Mouse (Mus musculus) ES-Bruce4 (cell line): ENCODE data around the gene Klc1. TPM values are rescaled to one million over a fixed set of nuclear protein-coding genes. Genes with fewer than 3 reads are reported as not detected.

Experiments
- H3K27ac ChIP-seq: 2 replicates; pipeline ENCODE4 v1.5.1; 2012; ENCODE audit warnings: low read length, inconsistent platforms; ENCODE audit not compliant: insufficient read depth
- H3K27me3 ChIP-seq: 2 replicates; pipeline ENCODE4 v1.6.1; 2012; ENCODE audit warnings: mild to moderate bottlenecking, low read length, inconsistent platforms; ENCODE audit not compliant: control insufficient read depth, poor library complexity, insufficient read depth, severe bottlenecking
- H3K36me3 ChIP-seq: 2 replicates; pipeline ENCODE4 v1.6.1; 2012; ENCODE audit warnings: inconsistent platforms, mild to moderate bottlenecking, low read length, moderate library complexity; ENCODE audit not compliant: control insufficient read depth, poor library complexity, insufficient read depth, severe bottlenecking
- H3K4me1 ChIP-seq: one replicate; pipeline ENCODE4 v1.8.1; 2011; ENCODE audit warnings: low read length; ENCODE audit not compliant: control insufficient read depth, insufficient read depth
- H3K4me3 ChIP-seq: 2 replicates; pipeline ENCODE4 v1.5.1; 2011; ENCODE audit warnings: low read depth, mild to moderate bottlenecking, low read length
- H3K9ac ChIP-seq: 2 replicates; pipeline ENCODE4 v1.6.1; 2012; ENCODE audit warnings: low read depth, mild to moderate bottlenecking, inconsistent platforms; ENCODE audit not compliant: poor library complexity, severe bottlenecking
- H3K9me3 ChIP-seq: replicated peaks from 2 replicates; pipeline ENCODE4 v1.6.1; 2012; ENCODE audit warnings: mild to moderate bottlenecking, low read length, inconsistent platforms; ENCODE audit not compliant: control insufficient read depth, poor library complexity, insufficient read depth, severe bottlenecking
- CTCF ChIP-seq: IDR thresholded peaks from one replicate; pipeline ENCODE4 v1.8.1; 2011; ENCODE audit warnings: low read depth, low read length
- EP300 ChIP-seq: IDR thresholded peaks from 2 replicates; pipeline ENCODE4 v1.6.1; 2011; ENCODE audit warnings: low read depth, low read length; ENCODE audit not compliant: insufficient read depth
- POLR2A ChIP-seq: IDR thresholded peaks from one replicate; pipeline ENCODE4 v1.8.1; 2011; ENCODE audit warnings: low read length; ENCODE audit not compliant: insufficient read depth
- polyA plus RNA-seq: library from polyadenylated mRNA; stranded (reverse); fragments of >200 nt; gene quantifications from 2 replicates; pipeline ENCODE4 v1.2.4, GENCODE M21; 2011; ENCODE audit warnings: low read depth; ENCODE audit not compliant: missing spikeins, insufficient read depth, insufficient read length

The Klc1 gene
- polyA plus RNA-seq, 1 experiment = 92.2 TPM

DNA sequence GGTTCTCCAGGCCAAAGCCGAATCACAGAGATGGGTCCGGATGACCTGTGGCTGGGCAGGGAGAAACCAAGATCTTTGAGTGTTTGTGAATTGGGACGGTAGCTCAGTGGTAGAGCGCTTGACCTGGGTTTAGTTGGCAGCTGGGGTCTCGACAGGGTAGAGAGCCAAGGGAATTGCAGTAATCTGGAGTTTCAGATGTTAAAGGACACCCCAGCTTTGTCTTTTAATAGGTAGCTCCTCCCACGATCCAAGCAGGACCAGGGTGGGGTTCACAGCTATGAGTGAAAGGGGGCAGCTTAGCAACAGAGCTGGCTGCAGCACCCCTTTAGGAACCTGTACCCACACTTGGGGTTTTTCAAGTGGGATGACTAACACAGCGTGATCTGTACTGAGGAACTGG is 11.2 kb upstream of the Klc1 start:
- no peak overlapping the region for H3K27ac ChIP-seq
- no peaks in the 10 kb centered on the region for H3K9me3 ChIP-seq
- H3K27me3 ChIP-seq = no peaks in the 10 kb centered on the region
- H3K4me3 ChIP-seq = no peak overlapping the region
- no peaks in the 10 kb centered on the region for H3K4me1 ChIP-seq
- TF ChIP-seq CTCF (no peak), POLR2A (no peak), EP300 (no peak)
- no peaks in the 10 kb centered on the region for H3K36me3 ChIP-seq
- H3K9ac ChIP-seq = no peak overlapping the region

DNA sequence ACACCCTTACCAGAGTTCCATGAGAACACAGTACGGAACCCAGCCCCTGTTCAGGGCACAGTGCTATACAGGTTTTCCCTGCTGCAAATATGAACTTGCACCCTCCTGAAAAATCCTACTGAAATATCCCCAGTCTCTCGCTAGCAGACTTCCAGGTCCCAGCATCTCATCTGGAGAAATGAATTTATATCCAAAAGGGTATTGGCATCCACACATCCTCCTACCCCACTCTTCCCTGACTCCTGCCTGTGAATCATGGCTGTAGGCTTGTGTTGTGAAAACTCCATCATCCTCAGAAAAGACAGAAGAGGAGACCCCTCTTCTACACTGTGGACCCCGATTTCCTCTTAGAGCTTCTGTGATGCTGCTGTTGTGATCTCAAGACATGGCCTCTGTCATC is 7.9 kb upstream of the Klc1 start:
- H3K27ac ChIP-seq = no peak overlapping the region
- H3K9ac ChIP-seq = no peak overlapping the region
- no peaks in the 10 kb centered on the region for H3K9me3 ChIP-seq
- H3K36me3 ChIP-seq = no peaks in the 10 kb centered on the region
- H3K4me1 ChIP-seq = no peaks in the 10 kb centered on the region
- no peaks in the 10 kb centered on the region for H3K27me3 ChIP-seq
- TF ChIP-seq CTCF (no peak), POLR2A (no peak), EP300 (no peak)
- H3K4me3 ChIP-seq = no peak overlapping the region

DNA sequence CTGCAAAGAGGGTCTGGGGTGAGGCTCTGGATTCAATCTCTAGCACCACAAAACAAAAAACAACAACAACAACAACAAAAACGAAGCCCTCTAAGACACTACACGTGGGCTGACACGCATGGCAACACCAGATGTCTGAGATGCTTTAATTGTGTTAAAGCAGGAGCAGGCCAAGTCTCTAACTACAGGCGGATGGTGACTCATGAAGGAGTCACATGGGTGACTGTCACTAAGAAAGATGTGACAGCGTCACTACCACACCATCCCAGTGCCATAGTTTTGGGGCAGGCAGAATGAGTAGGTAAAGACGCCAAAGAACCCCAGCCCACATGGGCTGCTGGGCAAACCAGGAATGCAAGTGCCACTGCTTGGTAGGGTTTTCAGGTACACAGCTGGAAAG is 6.2 kb upstream of the Klc1 start:
- no peak overlapping the region for H3K4me3 ChIP-seq
- H3K27ac ChIP-seq = no peak overlapping the region
- no peaks in the 10 kb centered on the region for H3K27me3 ChIP-seq
- TF ChIP-seq CTCF = no peak
- no peak for TF ChIP-seq EP300
- no peak for TF ChIP-seq POLR2A
- no peaks in the 10 kb centered on the region for H3K36me3 ChIP-seq
- no peaks in the 10 kb centered on the region for H3K4me1 ChIP-seq
- H3K9ac ChIP-seq = no peak overlapping the region
- H3K9me3 ChIP-seq = no peaks in the 10 kb centered on the region

DNA sequence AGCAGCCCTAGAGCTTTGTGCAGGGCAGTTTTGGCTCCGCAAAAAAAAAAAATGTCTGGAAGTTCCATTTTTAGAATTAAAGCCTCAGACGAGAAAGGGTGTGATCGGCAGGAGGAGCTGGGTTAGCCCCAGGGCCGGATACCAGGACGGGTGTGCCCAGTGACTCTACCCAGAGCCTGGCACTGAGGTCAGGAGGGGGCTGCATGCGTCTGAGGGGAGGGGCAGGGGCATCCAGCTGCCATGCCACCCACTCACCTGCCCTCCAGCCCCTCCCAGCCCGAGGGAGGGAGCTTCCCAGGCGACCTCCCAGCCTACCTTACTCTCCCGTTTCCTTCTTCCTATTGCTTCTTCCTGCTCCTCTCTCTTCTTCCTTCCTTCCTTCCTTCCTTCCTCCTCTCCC is 5.3 kb upstream of the Klc1 start:
- Histone ChIP-seq H3K9me3 (no peaks in the 10 kb centered on the region), H3K36me3 (no peaks in the 10 kb centered on the region), H3K27ac (no peak overlapping the region), H3K27me3 (no peaks in the 10 kb centered on the region), H3K9ac (no peak overlapping the region), H3K4me1 (peaks cover 2% of the 10 kb centered on the region), H3K4me3 (no peak overlapping the region)
- TF ChIP-seq POLR2A (no peak), CTCF (no peak), EP300 (no peak)

DNA sequence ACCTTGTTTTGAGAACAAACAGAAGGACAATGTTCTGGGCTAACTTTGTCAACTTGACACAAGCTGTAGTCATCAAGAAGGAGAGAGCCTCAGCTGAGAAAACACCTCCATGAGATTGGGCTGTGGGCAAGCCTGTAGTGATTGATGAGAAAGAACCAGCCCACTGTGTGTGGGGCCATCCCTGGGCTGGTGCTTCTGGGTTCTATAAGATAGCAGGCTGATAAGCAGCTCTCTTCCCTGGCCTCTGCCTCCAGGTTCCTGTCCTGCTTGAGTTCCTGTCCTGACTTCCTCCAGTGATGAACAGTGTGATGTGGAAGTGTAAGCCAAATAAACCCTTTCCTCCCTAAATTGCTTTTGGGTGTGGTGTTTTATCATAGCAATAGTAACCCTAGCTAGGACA is 3.9 kb upstream of the Klc1 start:
- TF ChIP-seq EP300 (no peak), POLR2A (no peak), CTCF (no peak)

DNA sequence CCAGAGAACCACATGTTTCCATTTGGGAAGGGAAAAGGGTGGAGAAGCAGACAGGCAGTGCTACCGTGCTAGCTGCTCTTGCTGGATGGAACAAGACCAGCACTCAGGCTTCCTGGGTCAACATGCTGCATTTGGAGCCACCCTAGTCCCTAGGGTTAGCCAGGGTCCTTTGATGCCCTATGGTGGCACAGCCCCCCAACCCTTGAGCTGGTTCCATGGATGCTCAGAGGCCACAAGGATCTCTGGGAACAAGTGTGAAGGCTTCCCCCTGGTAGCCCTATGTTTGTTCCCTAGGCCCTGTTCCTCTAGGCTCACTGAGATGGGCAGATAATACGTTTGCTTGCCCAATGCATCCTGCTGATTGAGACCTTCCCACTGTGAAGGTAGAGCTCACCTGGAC is 3.4 kb upstream of the Klc1 start:
- Histone ChIP-seq H3K36me3 (no peaks in the 10 kb centered on the region), H3K4me3 (no peak overlapping the region), H3K9me3 (no peaks in the 10 kb centered on the region), H3K9ac (no peak overlapping the region), H3K27me3 (no peaks in the 10 kb centered on the region), H3K4me1 (peaks cover 2% of the 10 kb centered on the region), H3K27ac (no peak overlapping the region)
- TF ChIP-seq CTCF = no peak

More for the DNA sequence above, 3.9 kb upstream of the Klc1 start:
- Histone ChIP-seq H3K4me3 (no peak overlapping the region), H3K9ac (no peak overlapping the region), H3K27me3 (no peaks in the 10 kb centered on the region), H3K36me3 (no peaks in the 10 kb centered on the region), H3K27ac (no peak overlapping the region), H3K9me3 (no peaks in the 10 kb centered on the region), H3K4me1 (peaks cover 2% of the 10 kb centered on the region)
